Comparison of ENCODE assay signal across 9 mouse cellular contexts in genomic region chr10:45000027-45000840, GRCm38 (mm10).
DNase-seq lines count a peak whose midpoint lies in the region; ATAC-seq and TF ChIP-seq lines count a peak whose summit lies in the region.
"Had no signal": no experiment of that assay in that cellular context is flagged by ENCODE, and none has a peak within 500 bp of the region (broad histone marks: within the 10 kb centered on the region; RNA-seq: fewer than 3 reads in every experiment).

No protein-coding gene starts in this region.

- H3K4me3 ChIP-seq in heart, embryonic 10.5 days = peak overlapping the region; percentile 32
- H3K4me3 ChIP-seq in embryonic facial prominence, embryonic 11.5 days (ENCODE audit: low read depth, low read length) = peak overlapping the region; percentile 16; the same call in 1 of the 2 replicates
- H3K4me3 ChIP-seq in hindbrain, embryonic 15.5 days = peak overlapping the region; percentile 41
- H3K4me3 ChIP-seq in lung, embryonic 14.5 days (ENCODE audit: low read depth, low read length) = peak overlapping the region; percentile 35

- H3K27me3 ChIP-seq in heart, embryonic 10.5 days (ENCODE audit: insufficient read depth, poor library complexity, severe bottlenecking) = peaks cover 2% of the 10 kb centered on the region; the same call in 1 of the 2 replicates
- no peaks in the 10 kb centered on the region for H3K27me3 ChIP-seq in embryonic facial prominence, embryonic 11.5 days (ENCODE audit: control insufficient read depth, insufficient read depth, low read length)
- H3K27me3 ChIP-seq in hindbrain, embryonic 15.5 days = no peaks in the 10 kb centered on the region
- no peaks in the 10 kb centered on the region for H3K27me3 ChIP-seq in lung, embryonic 14.5 days (ENCODE audit: insufficient read depth, low read length)

- TF ChIP-seq CTCF in lung, embryonic 14.5 days (IDR thresholded peaks at IDR 0.05; ENCODE audit: low read depth) = no peak

- H3K9me3 ChIP-seq in heart, embryonic 10.5 days = no peaks in the 10 kb centered on the region
- H3K9me3 ChIP-seq in embryonic facial prominence, embryonic 11.5 days (replicated peaks; ENCODE audit: control insufficient read depth, low read length) = no peaks in the 10 kb centered on the region
- H3K9me3 ChIP-seq in hindbrain, embryonic 15.5 days = no peaks in the 10 kb centered on the region
- no peaks in the 10 kb centered on the region for H3K9me3 ChIP-seq in lung, embryonic 14.5 days (ENCODE audit: low read depth, low read length)

- 0 out of 2 replicates have a peak, but pooled peaks have one; percentile 40 for ATAC-seq in embryonic facial prominence, embryonic 11.5 days (replicated peaks; ENCODE audit: insufficient number of reproducible peaks, low FRiP score, low TSS enrichment, low read depth)
- peak; percentile 71 for ATAC-seq in hindbrain, embryonic 15.5 days (ENCODE audit: low FRiP score, low read depth)
- no peak for ATAC-seq in lung, embryonic 14.5 days (ENCODE audit: insufficient read depth)
- ATAC-seq: Patski had no signal

- 51% methylated on average over 18 of the region's 18 CpGs for WGBS in heart, embryonic 10.5 days
- WGBS in embryonic facial prominence, embryonic 11.5 days = 30% methylated on average over 18 of the region's 18 CpGs
- WGBS in hindbrain, embryonic 15.5 days = 7% methylated on average over 18 of the region's 18 CpGs
- WGBS in lung, embryonic 14.5 days = 24% methylated on average over 18 of the region's 18 CpGs

- H3K36me3 ChIP-seq in heart, embryonic 10.5 days = no peaks in the 10 kb centered on the region
- H3K36me3 ChIP-seq in embryonic facial prominence, embryonic 11.5 days (replicated peaks; ENCODE audit: control insufficient read depth, insufficient read depth, low read depth, low read length) = no peaks in the 10 kb centered on the region
- no peaks in the 10 kb centered on the region for H3K36me3 ChIP-seq in hindbrain, embryonic 15.5 days
- H3K36me3 ChIP-seq in lung, embryonic 14.5 days (ENCODE audit: insufficient read depth) = no peaks in the 10 kb centered on the region

- H3K9ac ChIP-seq in embryonic facial prominence, embryonic 11.5 days (replicated peaks; ENCODE audit: low read length) = peak overlapping the region; percentile 42
- H3K9ac ChIP-seq in hindbrain, embryonic 15.5 days = peak overlapping the region; percentile 40
- peak overlapping the region; percentile 48 for H3K9ac ChIP-seq in lung, embryonic 14.5 days

- intact Hi-C loops in heart, postnatal 25 days (cut with DNase I) = loop anchor here (2.0 to 5.0 kb wide), 5 partner anchors 45 to 707 kb away; no protein-coding TSS in a partner anchor

- peaks cover 26% of the 10 kb centered on the region for H3K4me1 ChIP-seq in heart, embryonic 10.5 days
- H3K4me1 ChIP-seq in embryonic facial prominence, embryonic 11.5 days (ENCODE audit: control insufficient read depth, insufficient read depth, low read length) = no peaks in the 10 kb centered on the region
- peaks cover 22% of the 10 kb centered on the region for H3K4me1 ChIP-seq in hindbrain, embryonic 15.5 days (replicated peaks)
- peaks cover 12% of the 10 kb centered on the region; the same call in 1 of the 2 replicates for H3K4me1 ChIP-seq in lung, embryonic 14.5 days (ENCODE audit: insufficient read depth)

- DNase-seq in heart, embryonic 10.5 days (ENCODE audit: low spot score) = no peak
- no peak for DNase-seq in heart, postnatal 25 days (ENCODE audit: low spot score)
- DNase-seq in embryonic facial prominence, embryonic 11.5 days (ENCODE audit: low spot score) = peak; percentile 52
- peak; percentile 48 for DNase-seq in lung, embryonic 14.5 days
- peak; percentile 4 for DNase-seq in retina, postnatal 7 days (ENCODE audit: low read depth, low spot score)
- no peak for DNase-seq in ovary, adult 18-20 months (ENCODE audit: low spot score)
- no peak for DNase-seq in ovary, postnatal 14 days (ENCODE audit: low spot score)

- peak overlapping the region; percentile 47 for H3K4me2 ChIP-seq in embryonic facial prominence, embryonic 11.5 days (ENCODE audit: low read depth, low read length)
- peak overlapping the region; percentile 73 for H3K4me2 ChIP-seq in hindbrain, embryonic 15.5 days
- peak overlapping the region; percentile 72 for H3K4me2 ChIP-seq in lung, embryonic 14.5 days

- H3K27ac ChIP-seq in heart, embryonic 10.5 days = peak overlapping the region; percentile 64; the same call in 1 of the 2 replicates
- H3K27ac ChIP-seq in embryonic facial prominence, embryonic 11.5 days (replicated peaks; ENCODE audit: low read depth, low read length) = no peak overlapping the region
- H3K27ac ChIP-seq in hindbrain, embryonic 15.5 days (replicated peaks) = peak overlapping the region; percentile 68
- peak overlapping the region; percentile 56; the same call in 1 of the 2 replicates for H3K27ac ChIP-seq in lung, embryonic 14.5 days (ENCODE audit: low read depth)

Comparison
In these comparisons a context has a peak if more than half of its experiments do, and no peak if none do; other contexts are left out.
1. DNase-seq: peak in embryonic facial prominence, embryonic 11.5 days (single experiment), lung, embryonic 14.5 days (single experiment) and retina, postnatal 7 days (single experiment); none in heart, embryonic 10.5 days (single experiment), heart, postnatal 25 days (single experiment), ovary, adult 18-20 months (single experiment) and ovary, postnatal 14 days (single experiment).
2. Peak in every context shown above with its lines, with median percentiles within 50 percentile points of each other: H3K4me3 ChIP-seq, H3K4me2 ChIP-seq and H3K9ac ChIP-seq.